Mouse (Mus musculus) stomach, postnatal 0 days (tissue): ENCODE data around the gene Ddost.

Experiments used
- CTCF ChIP-seq: IDR thresholded peaks from 2 replicates; pipeline ENCODE4 v1.5.1; 2016; ENCODE audit warnings: antibody characterized with exemption, low read depth, mild to moderate bottlenecking, moderate library complexity
- EP300 ChIP-seq: optimal IDR thresholded peaks from 2 replicates; pipeline ENCODE3; 2016; ENCODE audit warnings: antibody characterized with exemption

DNA sequence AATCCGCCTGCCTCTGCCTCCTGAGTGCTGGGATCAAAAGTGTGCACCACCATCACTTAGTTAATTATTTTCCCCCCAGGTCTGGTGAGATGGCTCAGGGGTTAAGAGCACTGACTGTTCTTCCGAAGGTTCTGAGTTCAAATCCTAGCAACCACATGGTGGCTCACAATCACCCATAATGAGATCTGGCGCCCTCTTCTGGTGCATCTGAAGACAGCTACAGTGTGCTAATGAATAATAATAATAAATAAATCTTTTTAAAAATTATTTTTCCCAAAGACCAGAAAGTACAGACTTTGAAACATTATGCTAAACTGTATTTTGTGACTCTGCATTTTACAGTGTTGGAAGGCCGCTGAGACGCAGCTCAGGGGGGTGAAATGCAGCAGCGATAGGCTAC lies 31.1 kb downstream of the Ddost start:
- TF ChIP-seq CTCF (peak; percentile 55), EP300 (no peak)
